Mouse (Mus musculus): Measurements from ENCODE around the gene Olfr1355. TPM values are rescaled to one million over a fixed set of nuclear protein-coding genes. Genes with fewer than 3 reads are reported as not detected.
"Not testable (repeated sequence)": the region's sequence is repeated elsewhere in the genome, so short reads cannot be mapped to it uniquely, and the experiment has no call there.

Gene Olfr1355
- not detected in 2 replicates for polyA plus RNA-seq (2012; rRNA removed)

DNA sequence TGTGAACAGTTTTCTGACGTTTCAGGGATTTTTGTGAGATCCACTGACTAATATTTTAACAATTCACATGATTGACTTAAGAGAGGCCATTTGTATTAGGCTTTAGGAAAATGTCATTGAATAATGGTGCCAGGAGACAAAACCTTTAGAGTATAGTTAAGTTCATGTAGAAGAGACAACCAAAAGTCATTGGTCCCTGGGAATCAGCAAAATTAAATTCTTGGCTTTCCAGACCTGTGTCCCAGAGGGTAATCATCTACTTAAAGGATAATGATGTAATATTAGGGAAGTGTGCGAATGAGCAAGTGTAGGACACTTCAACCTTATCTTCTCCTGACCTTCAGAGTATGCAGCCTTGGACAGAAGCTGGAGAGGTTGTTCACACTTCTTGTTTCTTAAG lies at the start of gene Olfr1355:
Olfr1355 (plus strand) TSS at position 301 of the 400 bp plus-strand sequence.
- Histone ChIP-seq H3K4me1 (ENCODE audit: control insufficient read depth, insufficient read depth, low read length) (no peaks in the 10 kb centered on the region), H3K27ac (ENCODE audit: insufficient read depth, low read length) (no peak within 1 kb of the TSS), H3K4me3 (ENCODE audit: insufficient read depth, low read length) (no peak within 1 kb of the TSS)
- no peak for TF ChIP-seq POLR2A (IDR thresholded peaks at IDR 0.05; ENCODE audit: extremely low read depth, insufficient read depth, low read length)
- no peak for TF ChIP-seq CTCF (IDR thresholded peaks at IDR 0.05; ENCODE audit: extremely low read depth, insufficient read depth, low read length)

DNA sequence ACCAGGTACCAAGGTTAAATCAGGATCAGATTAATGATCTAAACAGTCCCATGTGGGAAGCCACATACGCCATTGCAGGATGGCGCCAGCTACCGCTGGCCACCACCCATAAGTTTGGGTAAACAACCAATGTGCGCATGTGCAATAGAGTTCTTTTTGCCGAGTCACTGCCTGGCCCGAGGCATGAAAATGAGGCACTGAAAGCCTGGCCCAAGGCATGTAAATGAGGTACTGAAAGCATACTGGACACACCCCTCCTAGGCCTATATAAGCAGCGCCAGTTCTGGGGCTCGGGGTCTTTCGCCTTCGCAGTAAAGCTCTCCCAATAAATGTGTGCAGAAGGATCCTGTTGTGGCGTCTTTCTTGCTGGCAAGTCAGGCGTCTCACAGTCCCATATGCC lies 34.9 kb upstream of the Olfr1355 start:
- H3K27ac ChIP-seq (ENCODE audit: insufficient read depth, low read length); H3K4me3 ChIP-seq (ENCODE audit: insufficient read depth, low read length); H3K4me1 ChIP-seq (ENCODE audit: control insufficient read depth, insufficient read depth, low read length): not testable (repeated sequence)

DNA sequence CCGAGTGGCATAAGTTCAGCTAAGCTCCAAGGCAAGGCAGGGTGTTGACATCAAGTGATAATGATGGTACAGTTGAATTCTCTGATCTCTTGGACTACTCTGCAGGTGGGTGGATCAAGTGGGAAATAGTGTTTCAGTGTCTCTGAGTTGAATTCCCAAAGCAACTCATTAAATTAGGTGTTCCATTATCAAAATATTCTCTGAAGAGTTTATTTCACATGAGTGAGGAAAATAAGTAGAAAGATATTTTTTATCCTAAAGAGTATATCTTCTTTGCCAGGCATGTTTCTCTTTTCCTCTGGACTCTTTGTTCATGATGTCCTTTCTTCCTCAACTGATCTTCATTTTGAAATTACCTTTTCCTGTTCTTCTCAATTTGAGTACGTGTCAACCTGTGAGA lies 23.3 kb upstream of the Olfr1355 start, which contains the start of gene Olfr1356:
Olfr1356 (minus strand) TSS at position 101 of the 400 bp plus-strand sequence.
- TF ChIP-seq CTCF (IDR thresholded peaks at IDR 0.05; ENCODE audit: extremely low read depth, insufficient read depth, low read length) (no peak), POLR2A (IDR thresholded peaks at IDR 0.05; ENCODE audit: extremely low read depth, insufficient read depth, low read length) (no peak)
- Histone ChIP-seq H3K4me1 (ENCODE audit: control insufficient read depth, insufficient read depth, low read length) (no peaks in the 10 kb centered on the region), H3K27ac (ENCODE audit: insufficient read depth, low read length) (no peak within 1 kb of the TSS), H3K4me3 (ENCODE audit: insufficient read depth, low read length) (no peak within 1 kb of the TSS)

DNA sequence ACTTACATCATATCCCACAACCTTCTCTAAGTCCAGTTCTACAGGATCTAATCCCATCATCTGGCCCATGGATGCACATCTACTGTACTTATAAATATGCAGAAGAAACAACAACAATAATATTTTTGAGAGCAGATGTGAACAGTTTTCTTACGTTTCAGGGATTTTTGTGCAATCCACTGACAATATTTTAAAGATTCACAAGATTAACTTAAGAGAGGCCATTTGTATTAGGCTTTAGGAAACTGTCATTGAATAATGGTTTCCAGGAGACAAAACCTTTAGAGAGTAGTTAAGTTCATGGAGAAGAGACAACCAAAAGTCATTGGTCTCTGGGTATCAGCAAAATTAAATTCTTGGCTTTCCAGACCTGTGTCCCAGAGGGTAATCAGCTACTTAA lies 37.5 kb downstream of the Olfr1355 start, which contains the start of gene Olfr1354:
Olfr1354 (plus strand) TSS at position 301 of the 400 bp plus-strand sequence.
- H3K27ac ChIP-seq (ENCODE audit: insufficient read depth, low read length); H3K4me1 ChIP-seq (ENCODE audit: control insufficient read depth, insufficient read depth, low read length); H3K4me3 ChIP-seq (ENCODE audit: insufficient read depth, low read length): not testable (repeated sequence)

Other genes with a start within 250 kb of the Olfr1355 start
- not detected in 2 replicates for gene Casp14, start 157.2 kb upstream of the Olfr1355 start, polyA plus RNA-seq (2012; rRNA removed)
- gene Ccdc105, start 122.5 kb upstream of the Olfr1355 start, polyA plus RNA-seq (2012; rRNA removed), result 0.19 TPM in 2 replicates
- 8.8 and 10.0 TPM in 2 replicates for gene Slc1a6, start 95.0 kb upstream of the Olfr1355 start, polyA plus RNA-seq (2012; rRNA removed)
- gene Olfr1356, start 23.4 kb upstream of the Olfr1355 start, polyA plus RNA-seq (2012; rRNA removed), result not detected in 2 replicates
- not detected in 2 replicates for gene Olfr1354, start 37.6 kb downstream of the Olfr1355 start, polyA plus RNA-seq (2012; rRNA removed)
- not detected in 2 replicates for gene Olfr8, start 75.1 kb downstream of the Olfr1355 start, polyA plus RNA-seq (2012; rRNA removed)
- not detected in 2 replicates for gene Olfr1353, start 87.8 kb downstream of the Olfr1355 start, polyA plus RNA-seq (2012; rRNA removed)
- gene Olfr1352, start 105.5 kb downstream of the Olfr1355 start, polyA plus RNA-seq (2012; rRNA removed), result not detected in 2 replicates
- gene Olfr1351, start 136.9 kb downstream of the Olfr1355 start, polyA plus RNA-seq (2012; rRNA removed), result not detected in 2 replicates
- gene Olfr57, start 153.2 kb downstream of the Olfr1355 start, polyA plus RNA-seq (2012; rRNA removed), result not detected in 2 replicates
- 14.6 and 15.1 TPM in 2 replicates for gene 2610008E11Rik, start 222.1 kb downstream of the Olfr1355 start, polyA plus RNA-seq (2012; rRNA removed)

All from cortical plate, adult 2 months (tissue).